Mouse (Mus musculus) megakaryocyte, embryonic 14.5 days (primary cell): Measurements from ENCODE around the gene Stxbp2. TPM values are rescaled to one million over a fixed set of nuclear protein-coding genes. Genes with fewer than 3 reads are reported as not detected.

Experiments used
- H3K27me3 ChIP-seq: replicated peaks from 2 replicates; pipeline ENCODE3; 2012; ENCODE audit warnings: inconsistent platforms
- H3K36me3 ChIP-seq: replicated peaks from 2 replicates; pipeline ENCODE3; 2012; ENCODE audit warnings: low read length, inconsistent platforms, mixed read lengths
- H3K4me1 ChIP-seq: 2 replicates; pipeline ENCODE4 v1.6.1; 2012; ENCODE audit warnings: inconsistent platforms
- H3K4me3 ChIP-seq: replicated peaks from 2 replicates; pipeline ENCODE3; 2012; ENCODE audit warnings: moderate library complexity, mild to moderate bottlenecking, inconsistent platforms
- H3K9me3 ChIP-seq: 2 replicates; pipeline ENCODE4 v1.6.1; 2012; ENCODE audit warnings: inconsistent platforms
- FLI1 ChIP-seq: IDR thresholded peaks from 2 replicates; pipeline ENCODE4 v1.6.1; 2012; ENCODE audit warnings: low read length, inconsistent platforms, mixed read lengths
- GATA1 ChIP-seq: IDR thresholded peaks from 3 replicates; pipeline ENCODE4 v1.6.1; 2012; ENCODE audit warnings: mixed read lengths, low read length, inconsistent platforms, borderline replicate concordance
- polyA plus RNA-seq: library from polyadenylated mRNA; stranded (reverse); fragments of >175 nt; gene quantifications from 2 replicates; pipeline ENCODE4 v1.2.3, GENCODE M21; 2012; ENCODE audit warnings: low replicate concordance; ENCODE audit not compliant: insufficient read depth

Stxbp2 gene
- polyA plus RNA-seq, 1 experiment, result 675 TPM

GRCm38 (mm10) chr8:3656725-3657381 lies 26.1 kb downstream of the Stxbp2 start:
- H3K4me3 ChIP-seq, result peak overlapping the region; percentile 8
- no peaks in the 10 kb centered on the region for H3K9me3 ChIP-seq
- no peaks in the 10 kb centered on the region for H3K36me3 ChIP-seq
- TF ChIP-seq GATA1 (no peak), FLI1 (no peak)
- peaks cover 27% of the 10 kb centered on the region for H3K27me3 ChIP-seq
- H3K4me1 ChIP-seq, result peaks cover 58% of the 10 kb centered on the region

- peaks cover 17% of the 10 kb centered on the region for H3K27me3 ChIP-seq
- H3K4me3 ChIP-seq, result peak overlapping the region; percentile 67
- H3K36me3 ChIP-seq, result no peaks in the 10 kb centered on the region
- TF ChIP-seq GATA1 (no peak), FLI1 (no peak)
- H3K4me1 ChIP-seq, result peaks cover 57% of the 10 kb centered on the region
- H3K9me3 ChIP-seq, result no peaks in the 10 kb centered on the region
Measured at GRCm38 (mm10) chr8:3660889-3661288, 30.1 kb downstream of the Stxbp2 start.

- no peak overlapping the region for H3K4me3 ChIP-seq
- no peaks in the 10 kb centered on the region for H3K36me3 ChIP-seq
- TF ChIP-seq GATA1 (no peak), FLI1 (no peak)
- H3K4me1 ChIP-seq, result peaks cover 40% of the 10 kb centered on the region
- H3K27me3 ChIP-seq, result peaks cover 2% of the 10 kb centered on the region
- no peaks in the 10 kb centered on the region for H3K9me3 ChIP-seq
Measured at GRCm38 (mm10) chr8:3664405-3664804, 33.6 kb downstream of the Stxbp2 start.

- Histone ChIP-seq H3K4me3 (peak within 1 kb of the TSS; percentile 31), H3K36me3 (no peaks in the 10 kb centered on the region), H3K27me3 (peaks cover 2% of the 10 kb centered on the region), H3K9me3 (no peaks in the 10 kb centered on the region), H3K4me1 (peaks cover 38% of the 10 kb centered on the region)
- TF ChIP-seq GATA1 (no peak), FLI1 (no peak)
Measured at GRCm38 (mm10) chr8:3665507-3665906, 34.8 kb downstream of the Stxbp2 start, which contains the start of gene Mcemp1. Gene Mcemp1 (plus strand): TSS chr8:3665754.

GRCm38 (mm10) chr8:3670388-3670787 lies 39.6 kb downstream of the Stxbp2 start:
- Histone ChIP-seq H3K9me3 (no peaks in the 10 kb centered on the region), H3K27me3 (peaks cover 2% of the 10 kb centered on the region), H3K4me3 (peak overlapping the region; percentile 50), H3K36me3 (no peaks in the 10 kb centered on the region), H3K4me1 (peaks cover 52% of the 10 kb centered on the region)
- TF ChIP-seq FLI1, result no peak
- TF ChIP-seq GATA1, result no peak

GRCm38 (mm10) chr8:3671980-3672491 lies 41.3 kb downstream of the Stxbp2 start, which contains the start of gene Fcor:
Gene Fcor (minus strand): TSS chr8:3672362.
- TF ChIP-seq FLI1 (no peak), GATA1 (no peak)
- H3K4me1 ChIP-seq, result peaks cover 53% of the 10 kb centered on the region
- H3K36me3 ChIP-seq, result no peaks in the 10 kb centered on the region
- H3K9me3 ChIP-seq, result no peaks in the 10 kb centered on the region
- peaks cover 2% of the 10 kb centered on the region for H3K27me3 ChIP-seq
- H3K4me3 ChIP-seq, result peak within 1 kb of the TSS; percentile 94

GRCm38 (mm10) chr8:3674671-3675070 lies 43.9 kb downstream of the Stxbp2 start:
- Histone ChIP-seq H3K4me3 (no peak overlapping the region), H3K9me3 (no peaks in the 10 kb centered on the region), H3K4me1 (peaks cover 80% of the 10 kb centered on the region), H3K36me3 (peaks cover 15% of the 10 kb centered on the region), H3K27me3 (no peaks in the 10 kb centered on the region)
- no peak for TF ChIP-seq GATA1
- TF ChIP-seq FLI1, result no peak

- peaks cover 80% of the 10 kb centered on the region for H3K4me1 ChIP-seq
Measured at GRCm38 (mm10) chr8:3676131-3676992, 45.6 kb downstream of the Stxbp2 start, which contains the start of gene Trappc5. Gene Trappc5 (plus strand): TSS chr8:3676299.

GRCm38 (mm10) chr8:3676993-3677579 lies 46.3 kb downstream of the Stxbp2 start:
- Histone ChIP-seq H3K36me3 (peaks cover 39% of the 10 kb centered on the region), H3K9me3 (no peaks in the 10 kb centered on the region), H3K4me1 (peaks cover 76% of the 10 kb centered on the region), H3K27me3 (no peaks in the 10 kb centered on the region), H3K4me3 (peak overlapping the region; percentile 97)
- TF ChIP-seq FLI1 (no peak), GATA1 (no peak)

More at GRCm38 (mm10) chr8:3676131-3676992, 45.6 kb downstream of the Stxbp2 start, which contains the start of gene Trappc5:
- H3K36me3 ChIP-seq, result peaks cover 32% of the 10 kb centered on the region
- TF ChIP-seq FLI1 (0 out of 2 replicates have a peak, but pooled peaks have one; percentile 8), GATA1 (no peak)
- no peaks in the 10 kb centered on the region for H3K27me3 ChIP-seq
- H3K9me3 ChIP-seq, result no peaks in the 10 kb centered on the region
- H3K4me3 ChIP-seq, result peak within 1 kb of the TSS; percentile 97
